Mouse (Mus musculus): Measurements from ENCODE around the gene Il1f5. TPM values are rescaled to one million over a fixed set of nuclear protein-coding genes. Genes with fewer than 3 reads are reported as not detected.

Gene Il1f5
- polyA plus RNA-seq (2012; rRNA removed) = not detected in 2 replicates

DNA sequence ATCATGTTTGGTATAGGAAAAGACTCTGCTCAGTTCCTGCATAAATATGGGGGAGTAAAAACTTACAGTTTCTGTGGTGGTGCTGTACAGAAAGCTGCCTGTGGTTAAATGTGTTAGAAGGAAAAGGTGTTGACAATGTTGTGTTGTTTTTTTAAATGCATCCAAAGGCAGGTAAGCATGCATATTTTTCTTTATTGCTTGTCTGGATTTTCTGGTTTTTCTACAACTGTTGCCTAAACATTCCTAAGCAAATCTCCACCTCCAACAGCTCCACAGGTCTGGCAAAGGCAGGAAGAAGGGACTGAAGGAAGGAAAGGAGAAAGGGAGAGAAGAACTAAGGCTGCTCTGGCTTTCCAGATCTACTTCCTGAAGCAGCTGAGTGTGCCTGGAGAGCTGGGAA, at the start of gene Il1f5:
Il1f5 (plus strand) TSS at position 301 of the 400 bp plus-strand sequence.

DNA sequence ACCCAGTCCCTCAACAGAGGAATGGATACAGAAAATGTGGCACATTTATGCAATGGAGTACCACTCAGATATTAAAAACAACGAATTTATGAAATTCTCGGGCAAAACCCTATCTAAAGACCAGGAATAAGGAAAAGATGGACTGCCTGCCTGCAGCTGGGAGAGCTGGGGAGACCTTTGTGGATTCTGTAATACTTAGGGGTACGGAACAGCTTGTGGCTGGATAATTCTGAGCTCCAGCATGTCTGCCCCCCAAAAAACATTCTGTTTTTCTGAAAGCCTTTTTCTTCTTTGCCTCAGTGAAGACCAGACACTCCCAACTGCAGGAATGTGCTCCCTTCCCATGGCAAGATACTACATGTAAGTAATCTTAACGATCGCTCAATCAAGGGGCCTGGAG, 14.1 kb downstream of the Il1f5 start, which contains the start of gene Il1f10:
Il1f10 (plus strand) TSS at position 301 of the 400 bp plus-strand sequence.

Other genes starting within 250 kb of the Il1f5 start
- gene Hnmt, start 227.6 kb upstream of the Il1f5 start, polyA plus RNA-seq (2012; rRNA removed) = 0.14 and 0.30 TPM in 2 replicates
- gene Tbpl2, start 180.4 kb upstream of the Il1f5 start, polyA plus RNA-seq (2012; rRNA removed) = not detected in 2 replicates
- gene Il1f8, start 123.8 kb upstream of the Il1f5 start, polyA plus RNA-seq (2012; rRNA removed) = not detected in 2 replicates
- gene Il1f9, start 90.5 kb upstream of the Il1f5 start, polyA plus RNA-seq (2012; rRNA removed) = 0.08 and 0.13 TPM in 2 replicates
- not detected in 2 replicates for gene Il1f6, start 61.5 kb upstream of the Il1f5 start, polyA plus RNA-seq (2012; rRNA removed)
- gene Il1f10, start 14.2 kb downstream of the Il1f5 start, polyA plus RNA-seq (2012; rRNA removed) = not detected in 2 replicates
- 3.7 and 4.7 TPM in 2 replicates for gene Il1rn, start 59.9 kb downstream of the Il1f5 start, polyA plus RNA-seq (2012; rRNA removed)
- gene Psd4, start 90.6 kb downstream of the Il1f5 start, polyA plus RNA-seq (2012; rRNA removed) = 6.9 and 7.8 TPM in 2 replicates
- 0.02 and 0.07 TPM in 2 replicates for gene Pax8, start 198.6 kb downstream of the Il1f5 start, polyA plus RNA-seq (2012; rRNA removed)